Mouse (Mus musculus) spleen, adult 12 weeks (tissue): Measurements from ENCODE around the gene Zfp282.
"Not testable (repeated sequence)": the region's sequence is repeated elsewhere in the genome, so short reads cannot be mapped to it uniquely, and the experiment has no call there.

Experiments used
- DNase-seq: peaks from one replicate; pipeline ENCODE4 v3.0.0; 2022; ENCODE audit warnings: low spot score

Zfp282 gene

DNA sequence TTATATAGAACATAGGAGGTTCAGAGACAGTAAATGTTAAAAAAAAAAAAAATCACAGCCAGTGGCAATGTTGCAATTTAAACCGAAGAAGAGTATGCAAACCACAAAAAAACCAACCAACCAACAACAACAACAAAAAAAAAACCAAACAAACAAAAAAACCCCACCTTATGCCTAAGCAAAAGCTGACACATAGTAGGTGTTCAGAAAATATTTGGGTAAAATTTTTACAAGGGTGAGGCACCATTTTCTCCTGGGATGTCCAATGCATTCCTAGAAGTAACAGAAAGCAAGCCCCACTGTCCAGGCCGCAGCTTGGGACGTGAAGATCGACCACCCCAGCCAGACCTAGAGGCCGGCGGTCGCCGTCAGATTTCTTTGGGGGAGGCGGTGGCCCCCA, at the start of gene Zfp282:
Gene Zfp282, plus strand, starts transcription at position 147 of the 400 bp plus-strand sequence.
- DNase-seq: no peak

DNA sequence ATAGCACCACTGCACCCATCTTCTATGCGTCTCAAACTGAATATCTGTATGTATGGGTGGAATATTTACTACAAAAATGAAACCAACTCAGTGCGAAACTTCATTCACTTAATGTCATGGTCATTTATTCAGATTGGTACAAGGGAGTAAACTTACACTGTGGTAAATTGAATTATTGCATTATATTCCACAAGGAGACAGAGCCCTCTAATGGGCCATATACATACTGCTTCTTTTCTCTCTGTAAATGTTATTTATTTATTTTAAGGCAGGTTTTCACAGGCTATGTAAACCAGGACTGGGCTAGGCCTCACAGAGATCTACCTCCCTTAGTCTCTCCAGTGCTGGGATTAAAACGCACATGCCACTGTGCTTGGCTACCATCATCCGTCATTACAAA, 49.5 kb upstream of the Zfp282 start:
- no peak for DNase-seq

DNA sequence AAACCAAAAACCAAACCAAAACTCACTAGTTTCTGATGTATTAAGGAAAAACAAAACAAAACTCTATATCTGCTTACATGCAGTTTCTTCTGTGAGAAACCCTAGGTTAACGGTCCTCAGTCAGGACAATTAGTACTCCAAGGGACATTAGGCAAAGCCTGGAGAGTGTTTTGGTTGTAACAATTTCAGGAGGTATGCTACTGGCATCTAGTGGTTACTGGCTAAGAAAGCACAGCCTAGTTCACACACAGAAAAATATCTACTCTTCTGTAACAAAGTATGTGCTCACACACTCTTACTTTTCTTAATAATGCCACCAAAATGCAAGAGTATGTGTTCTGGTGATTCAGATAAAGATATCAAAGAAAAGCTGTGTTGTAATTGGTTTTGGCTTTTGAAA, 48.1 kb upstream of the Zfp282 start:
- no peak for DNase-seq

DNA sequence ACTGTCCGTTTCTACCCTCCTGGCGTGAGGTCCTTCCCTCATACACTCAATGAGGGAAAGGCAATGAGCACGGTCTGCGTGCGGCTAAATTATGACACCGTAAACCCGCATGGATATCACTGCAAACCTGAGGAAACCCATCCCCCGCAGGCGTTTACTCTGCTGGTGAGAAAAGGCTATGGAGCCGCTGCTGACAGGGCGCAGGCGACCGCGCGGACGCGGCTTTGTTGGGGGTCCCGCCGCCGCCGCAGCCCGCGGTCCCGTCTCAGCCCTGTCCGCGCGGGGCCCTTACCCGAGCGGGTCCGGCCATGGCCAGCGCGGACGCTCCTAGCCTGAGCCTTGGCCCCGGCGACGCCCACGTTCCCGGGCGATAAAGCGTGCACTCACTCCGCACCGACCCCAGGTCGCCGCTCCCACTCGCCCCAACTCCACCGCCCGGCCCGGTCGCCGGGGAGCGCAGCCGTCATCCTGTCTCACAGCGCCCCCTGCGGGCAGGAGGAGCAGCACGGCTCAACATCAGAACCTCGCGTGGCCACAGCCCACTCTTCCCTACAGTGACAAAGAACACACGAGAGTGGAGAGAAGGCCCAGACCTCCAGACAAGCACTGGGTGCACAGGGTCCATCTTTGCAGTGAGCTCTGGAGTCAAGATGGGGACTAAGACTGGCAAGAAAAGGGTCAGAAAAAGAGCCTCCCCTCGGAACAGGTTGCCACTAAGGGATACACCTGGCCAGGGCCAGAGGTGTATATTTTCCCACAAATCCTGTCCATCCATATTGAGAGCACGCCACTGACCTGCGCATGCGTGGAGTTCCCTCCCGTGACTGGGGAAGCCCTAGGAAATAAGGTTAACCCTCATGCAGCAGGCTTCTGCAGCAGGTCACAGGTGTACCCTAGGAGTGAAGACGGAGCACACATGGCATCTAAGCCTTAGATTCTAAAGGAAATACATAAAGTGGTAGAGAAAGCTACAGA, 46.6 kb upstream of the Zfp282 start, which contains the start of gene Zfp786:
Gene Zfp786, minus strand, starts transcription at position 764 of the 975 bp plus-strand sequence.
- peak; percentile 87 for DNase-seq

DNA sequence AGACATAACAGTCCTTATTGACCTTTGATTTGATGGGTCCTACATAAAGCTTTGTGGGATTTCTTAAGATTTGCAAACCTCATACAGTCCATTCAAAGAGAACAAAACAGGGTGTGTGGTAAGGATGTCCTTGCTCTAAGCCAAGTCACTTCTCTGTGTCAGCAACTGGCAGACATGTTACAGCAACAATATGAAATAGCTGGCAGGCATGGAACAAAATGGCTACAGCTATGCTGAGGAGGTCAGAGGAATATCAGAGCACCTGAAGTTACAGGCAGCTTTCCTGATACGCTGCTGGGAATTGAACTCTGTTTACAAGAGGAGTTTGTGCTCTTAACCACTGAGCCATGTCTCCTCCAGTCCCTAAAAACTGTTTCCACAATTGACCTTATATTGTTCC, 44.8 kb upstream of the Zfp282 start:
- DNase-seq: no peak

DNA sequence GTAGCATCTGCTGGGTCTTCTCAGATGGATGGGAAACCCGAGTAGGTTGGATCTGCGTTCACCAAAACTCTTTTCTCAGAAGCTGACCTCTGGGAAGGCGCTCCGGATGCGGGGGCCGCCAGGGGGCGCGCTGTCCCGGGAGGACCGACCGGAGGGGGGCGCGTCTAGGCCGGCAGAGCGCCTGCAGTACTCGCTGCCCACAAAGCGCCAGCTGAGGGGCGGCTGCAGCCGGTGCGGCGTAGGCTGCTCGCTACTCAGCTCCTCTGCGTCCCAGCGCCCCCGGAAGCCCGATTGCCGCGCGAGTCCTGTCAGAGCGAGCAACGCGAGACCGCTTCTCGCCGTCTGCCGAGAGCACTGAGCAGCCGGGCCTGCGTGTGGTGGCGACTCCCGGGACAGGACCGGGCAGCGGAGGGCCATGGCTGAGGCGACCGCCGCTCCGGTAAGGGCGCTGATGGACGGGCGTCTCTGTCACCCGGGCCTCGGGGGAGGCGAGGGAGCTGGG, 41.5 kb upstream of the Zfp282 start, which contains the start of gene Zfp398:
Gene Zfp398, plus strand, starts transcription at position 180 of the 502 bp plus-strand sequence.
- DNase-seq: peak; percentile 94

DNA sequence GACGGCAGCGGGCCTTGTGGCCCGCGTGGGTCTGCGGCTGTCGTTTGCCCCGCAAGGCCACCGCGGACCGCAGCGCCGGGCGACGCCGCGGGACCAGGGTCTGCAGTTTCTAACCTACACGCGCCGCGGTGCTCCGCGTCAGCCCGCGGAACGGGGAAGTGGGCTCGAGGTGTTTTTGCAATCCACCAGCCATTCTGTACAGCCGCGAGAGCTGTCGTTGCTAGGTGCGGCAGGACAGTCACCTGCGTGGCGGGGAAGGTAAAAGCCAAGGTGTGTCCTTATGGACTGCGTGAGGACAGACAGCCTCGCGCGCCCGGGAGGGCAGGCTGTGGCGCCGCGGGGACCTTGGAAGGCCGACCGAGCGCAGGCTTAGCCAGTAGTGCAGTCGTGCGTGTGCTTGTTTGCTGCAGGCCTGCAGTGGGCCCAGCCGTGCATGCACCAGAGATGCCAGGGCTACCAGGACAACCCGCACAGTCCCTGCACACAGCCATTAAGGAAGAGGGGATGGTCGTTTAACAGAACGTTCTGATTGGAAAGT, 41.0 kb upstream of the Zfp282 start:
- DNase-seq: peak; percentile 54

DNA sequence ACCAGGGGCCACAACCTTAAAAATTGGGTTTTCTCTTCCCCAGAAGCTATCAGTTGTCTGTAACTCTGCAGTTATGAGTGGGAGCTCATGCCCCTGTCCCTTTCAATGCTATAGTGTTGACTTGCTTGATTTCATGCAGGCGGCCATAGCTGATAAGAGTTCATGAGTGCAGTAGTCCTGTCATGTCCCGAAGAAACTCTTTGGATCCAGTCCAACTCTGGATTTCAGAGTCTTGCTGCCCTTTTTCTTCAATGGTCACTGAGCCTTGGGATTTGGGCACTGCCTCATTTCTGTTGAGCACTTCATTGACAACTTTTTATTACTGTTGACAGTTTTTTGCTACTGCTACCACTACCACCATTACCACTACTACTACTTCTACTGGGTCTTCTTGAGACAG, 39.4 kb upstream of the Zfp282 start:
- no peak for DNase-seq

DNA sequence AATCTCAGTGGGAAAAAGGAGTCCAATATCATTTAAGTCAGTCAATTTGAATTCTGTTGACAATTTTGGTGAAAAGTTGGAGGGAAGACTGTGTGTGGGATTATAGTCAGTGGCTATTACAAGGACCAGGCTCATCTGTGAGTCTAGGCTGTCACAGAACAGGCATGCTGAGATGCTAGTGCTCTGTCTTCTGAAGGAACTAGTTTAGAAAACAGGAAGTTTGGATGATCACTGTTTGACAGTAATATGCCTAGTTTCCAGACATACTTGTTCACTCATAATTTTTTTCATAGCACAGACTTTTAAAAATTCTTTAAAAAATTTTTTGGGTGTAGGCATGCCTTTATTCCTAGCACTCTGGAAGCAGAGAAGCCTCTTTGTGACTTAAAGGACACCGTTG, 35.9 kb upstream of the Zfp282 start:
- no peak for DNase-seq

DNA sequence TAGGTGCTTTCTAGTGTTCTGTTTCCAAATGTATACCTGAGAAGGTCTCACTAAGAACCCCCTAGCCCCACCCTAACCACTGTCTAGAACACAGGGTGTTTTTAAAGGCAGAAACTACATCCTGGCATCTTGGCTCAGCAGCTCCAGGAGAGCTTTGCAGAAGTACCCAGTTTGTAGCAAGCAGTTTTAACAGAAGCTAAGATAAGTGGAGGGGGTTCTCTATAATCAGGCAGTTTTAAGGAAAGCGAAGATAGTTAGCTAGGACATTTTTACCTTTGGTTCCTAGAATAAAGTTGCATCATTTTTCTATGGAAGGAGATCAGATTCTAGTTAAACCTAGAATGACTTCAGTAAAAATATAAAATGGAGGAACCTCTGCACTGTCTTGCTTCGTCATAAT, 35.2 kb upstream of the Zfp282 start:
- no peak for DNase-seq

DNA sequence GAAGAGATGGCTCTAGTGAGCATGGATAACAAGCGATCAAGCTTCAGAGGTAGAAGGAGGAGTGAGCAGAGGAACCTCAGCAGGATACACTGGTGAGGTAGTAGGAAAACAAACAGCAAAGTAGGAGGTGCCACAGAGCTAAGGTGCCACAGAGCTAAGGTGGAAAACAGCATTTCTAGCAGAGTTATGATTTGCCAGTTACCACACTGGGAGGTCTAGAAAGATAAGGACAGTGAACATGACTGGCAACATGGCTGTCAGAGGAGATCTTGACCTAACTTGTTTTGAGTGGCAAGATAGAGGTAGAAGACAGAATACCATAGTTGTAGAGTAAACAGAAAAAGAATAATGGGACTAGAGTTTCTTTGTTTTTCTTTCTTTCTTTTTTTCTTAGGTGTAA, 34.7 kb upstream of the Zfp282 start:
- no peak for DNase-seq

DNA sequence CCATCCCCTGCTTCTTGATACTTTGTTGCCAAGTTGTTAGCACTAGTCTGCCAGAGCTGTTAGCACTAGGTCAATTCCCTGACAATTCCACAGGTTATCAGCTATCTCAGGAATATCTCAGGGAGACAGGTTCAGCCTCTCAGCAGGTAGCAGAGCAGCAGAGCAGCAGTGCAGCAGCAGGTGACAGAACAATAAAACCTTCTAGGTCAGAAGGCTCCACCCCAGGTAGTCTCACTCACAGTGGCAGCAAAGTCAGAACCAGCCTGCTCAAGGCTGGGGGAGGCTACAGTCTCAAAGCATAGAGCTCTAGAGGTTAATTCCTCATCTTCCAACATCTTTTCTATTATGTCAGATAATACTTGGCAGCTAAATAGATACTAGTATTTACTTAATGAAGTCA, 31.2 kb upstream of the Zfp282 start:
- DNase-seq: no peak

DNA sequence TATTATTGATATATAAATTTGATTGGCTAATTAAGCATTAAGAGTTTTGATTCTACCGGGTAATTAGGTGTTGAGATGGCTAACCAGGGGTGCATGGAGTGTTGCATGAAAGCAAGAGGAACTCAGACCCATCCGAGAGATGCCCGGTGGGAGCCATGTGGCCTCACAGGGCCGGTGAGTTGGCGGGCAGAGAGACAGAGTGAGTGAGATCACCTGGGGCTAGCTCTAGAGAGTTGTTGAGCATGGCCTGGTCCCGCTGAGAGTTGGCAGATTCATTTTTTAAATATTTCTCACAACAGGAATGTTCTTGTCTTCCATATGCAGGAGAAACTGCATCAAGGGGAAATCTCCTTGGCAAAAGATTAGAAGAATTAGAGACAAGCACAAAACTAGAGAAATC, 19.8 kb upstream of the Zfp282 start:
- DNase-seq: no peak

DNA sequence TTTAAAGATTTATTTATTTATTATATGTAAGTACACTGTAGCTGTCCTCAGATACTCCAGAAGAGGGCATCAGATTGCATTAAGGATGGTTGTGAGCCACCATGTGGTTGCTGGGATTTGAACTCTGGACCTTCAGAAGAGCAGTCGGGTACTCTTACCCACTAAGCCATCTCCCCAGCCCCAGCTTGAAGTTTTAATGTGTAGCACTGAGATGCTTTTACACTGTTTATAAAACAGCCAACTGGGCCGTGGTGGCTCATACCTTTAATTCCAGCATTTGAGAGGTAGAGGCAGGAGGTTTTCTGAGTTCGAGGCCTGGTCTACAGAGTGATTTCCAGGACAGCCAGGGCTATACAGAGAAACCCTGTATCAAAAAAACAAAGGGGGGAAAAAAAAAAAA, 19.3 kb upstream of the Zfp282 start:
- not testable (repeated sequence) for DNase-seq

DNA sequence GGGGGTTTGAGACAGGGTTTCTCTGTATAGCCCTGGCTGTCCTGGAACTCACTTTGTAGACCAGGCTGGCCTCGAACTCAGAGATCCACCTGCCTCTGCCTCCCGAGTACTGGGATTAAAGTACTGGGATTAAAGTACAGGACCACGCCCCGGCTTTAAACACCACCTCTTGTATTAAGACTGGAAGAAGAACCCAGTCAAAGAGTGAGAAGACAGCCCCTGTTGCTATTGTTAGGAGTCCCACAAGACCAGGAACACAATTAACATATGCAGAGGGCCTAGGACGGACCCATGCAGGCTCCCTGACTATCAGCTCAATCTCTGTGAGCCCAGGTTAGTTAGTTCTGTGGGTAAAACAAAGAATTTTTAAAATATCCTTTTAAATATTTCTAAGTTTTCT, 4.7 kb upstream of the Zfp282 start:
- DNase-seq: no peak

DNA sequence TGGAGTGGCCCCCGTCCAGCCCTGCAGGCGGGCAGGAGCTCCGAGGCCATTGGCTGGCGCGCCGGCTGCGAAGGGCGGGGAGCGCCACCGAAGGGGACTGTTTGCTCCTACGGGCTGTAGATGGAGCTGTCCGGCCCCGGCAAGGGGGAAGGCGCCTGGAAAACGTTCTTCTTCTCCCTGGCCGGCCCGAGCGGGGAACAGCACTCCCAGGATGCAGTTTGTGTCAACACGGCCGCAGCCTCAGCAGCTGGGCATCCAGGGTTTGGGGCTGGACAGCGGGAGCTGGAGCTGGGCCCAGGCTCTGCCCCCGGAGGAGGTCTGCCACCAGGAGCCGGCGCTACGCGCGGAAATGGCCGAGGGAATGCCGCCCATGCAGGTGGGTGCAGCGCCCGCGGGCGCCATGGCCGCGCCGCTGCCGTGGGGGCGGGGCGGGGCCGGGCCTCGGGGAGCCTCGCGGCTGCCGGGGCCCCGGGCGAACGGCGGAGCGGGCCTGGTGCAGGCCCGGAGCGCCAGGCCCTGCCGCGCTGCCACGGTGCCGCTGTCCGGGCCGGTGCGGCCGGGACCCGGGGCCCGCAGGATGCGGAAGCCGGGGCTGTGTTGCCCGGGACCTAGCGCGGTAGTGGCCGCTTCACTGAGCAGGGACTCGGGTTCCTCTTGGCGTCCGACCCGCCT, 593 bp downstream of the Zfp282 start:
- peak; percentile 75 for DNase-seq

DNA sequence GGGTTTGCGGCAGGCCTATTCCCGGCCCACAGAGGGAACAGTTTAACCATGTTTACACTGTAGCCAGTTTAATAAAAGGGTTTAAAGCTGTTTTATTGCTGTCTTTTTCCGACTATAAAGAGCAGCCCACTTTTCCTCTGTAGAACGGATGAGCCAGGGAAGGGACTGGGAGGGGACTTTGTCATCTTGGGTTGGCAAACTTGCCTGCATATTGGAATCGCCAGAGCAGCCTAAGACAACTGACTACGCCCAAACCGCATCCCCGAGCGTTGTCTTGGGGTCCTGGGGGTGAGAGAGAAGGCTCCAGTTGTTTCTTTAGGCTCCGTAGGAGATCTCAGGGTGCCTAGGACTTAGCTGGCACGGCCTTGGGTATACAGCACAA, 1.1 kb downstream of the Zfp282 start:
- DNase-seq: no peak

DNA sequence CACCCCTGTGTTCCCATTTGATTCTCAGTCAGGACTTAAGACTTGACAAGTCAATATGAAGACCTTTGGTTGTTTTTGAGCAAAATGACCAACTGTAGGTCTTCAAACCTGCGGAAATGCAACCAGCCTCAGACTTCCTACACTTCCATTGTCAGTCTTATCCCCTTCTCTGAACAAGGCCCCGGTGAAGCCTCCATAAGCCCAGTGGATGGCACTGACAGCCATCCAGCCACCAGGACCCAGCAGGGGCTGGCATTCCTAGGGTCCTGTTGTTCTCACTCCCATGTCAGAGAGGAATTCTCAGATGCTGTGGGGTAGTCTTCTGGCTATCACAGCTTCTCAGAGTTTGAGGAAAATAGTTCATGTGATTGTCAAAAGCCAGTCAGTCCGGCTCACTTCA, 1.6 kb downstream of the Zfp282 start:
- no peak for DNase-seq

DNA sequence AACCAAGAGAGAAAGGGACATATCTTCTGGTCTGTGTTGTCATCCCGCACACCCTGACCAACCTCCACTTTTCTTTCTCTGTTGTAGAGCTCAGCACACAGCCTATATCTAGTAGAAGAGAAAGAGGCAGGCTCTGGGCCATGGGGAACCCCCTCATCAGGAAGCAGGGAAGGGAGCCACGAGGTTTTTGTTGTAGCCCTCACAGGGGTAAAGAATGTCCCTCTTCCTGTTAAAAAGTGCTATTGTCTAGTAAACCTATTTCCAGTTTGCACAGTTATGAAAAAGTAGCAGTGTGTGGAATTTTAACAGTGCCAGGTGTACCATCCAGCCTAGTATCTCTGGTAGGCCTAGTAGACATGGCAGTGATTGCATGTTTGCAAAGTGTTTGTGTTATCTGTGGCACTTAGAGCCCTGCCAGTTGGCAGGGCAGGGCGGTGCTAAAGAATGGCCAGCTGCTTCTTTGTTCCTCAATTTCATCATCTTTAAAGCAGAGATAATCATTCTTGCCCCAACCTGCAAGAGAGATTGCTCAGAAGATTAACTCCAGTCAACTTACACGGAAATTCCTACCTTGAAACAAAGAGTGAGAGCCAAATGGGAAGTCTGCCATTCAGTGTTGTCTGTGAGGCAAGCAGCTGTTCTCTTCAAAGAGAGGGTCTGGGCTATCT, 2.2 kb downstream of the Zfp282 start:
- no peak for DNase-seq

DNA sequence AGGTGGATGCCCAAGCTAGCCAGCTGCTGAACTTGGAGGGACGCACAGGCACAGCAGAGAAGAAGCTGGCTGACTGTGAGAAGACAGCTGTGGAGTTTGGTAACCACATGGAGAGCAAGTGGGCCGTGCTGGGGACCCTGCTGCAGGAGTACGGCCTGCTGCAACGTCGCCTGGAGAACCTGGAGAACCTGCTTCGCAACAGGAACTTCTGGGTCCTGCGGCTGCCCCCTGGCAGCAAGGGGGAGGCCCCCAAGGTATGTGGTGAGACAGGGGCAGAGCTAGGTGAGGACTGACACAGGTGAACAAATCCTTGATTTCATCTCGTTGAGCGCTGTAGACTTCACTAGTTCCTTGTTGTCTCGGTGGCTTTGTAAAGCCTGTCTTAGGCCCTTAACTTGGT, 3.2 kb downstream of the Zfp282 start:
- DNase-seq: no peak

DNA sequence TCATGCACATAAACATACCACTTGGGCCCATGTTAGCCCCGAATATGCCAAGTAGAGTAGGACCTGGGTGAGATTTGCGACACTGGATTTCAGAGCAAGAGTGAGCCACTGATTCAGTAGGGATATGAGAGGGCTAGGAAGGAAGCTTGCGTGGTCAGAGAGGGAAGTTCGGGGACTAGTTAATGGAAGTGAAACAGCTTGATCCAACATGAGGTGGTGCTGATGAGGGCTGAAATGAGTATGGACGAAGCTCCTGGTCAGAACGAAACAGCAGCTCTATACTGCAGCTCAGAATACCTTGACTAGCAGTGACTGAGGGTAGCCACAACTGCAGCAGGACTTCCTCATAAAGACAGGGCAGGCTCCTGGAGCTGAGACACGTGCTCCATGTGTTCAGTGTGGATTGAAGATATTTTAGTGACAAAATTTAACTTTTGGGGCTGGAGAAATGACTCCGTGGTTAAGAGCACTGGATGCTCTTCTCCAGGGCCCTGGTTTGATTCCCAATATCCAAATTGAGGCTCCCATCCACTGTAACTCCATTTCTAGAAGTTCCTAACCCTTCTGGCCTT, 11.9 kb downstream of the Zfp282 start:
- no peak for DNase-seq

DNA sequence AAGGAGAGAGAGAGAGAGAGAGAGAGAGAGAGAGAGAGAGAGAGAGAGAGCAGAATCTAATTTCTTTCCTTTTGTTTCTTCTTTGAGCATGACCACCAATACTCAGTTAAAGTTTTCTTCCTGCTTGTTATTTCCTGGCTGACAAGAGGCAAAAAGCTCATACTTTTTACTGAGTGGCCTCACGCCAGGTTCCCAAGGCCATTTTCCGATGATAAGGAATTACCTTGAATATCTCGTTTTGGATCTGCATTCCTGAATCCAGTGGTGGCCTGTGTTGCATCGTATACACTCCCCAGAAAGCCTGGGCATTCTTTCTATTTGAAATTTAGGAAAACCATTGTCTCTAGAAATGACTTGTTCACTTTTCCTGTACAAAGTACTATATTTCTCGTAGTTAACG, 22.4 kb downstream of the Zfp282 start:
- DNase-seq: no peak
